Mouse (Mus musculus) midbrain, embryonic 10.5 days (tissue): Measurements from ENCODE around the gene Olfr201. TPM values are rescaled to one million over a fixed set of nuclear protein-coding genes. Genes with fewer than 3 reads are reported as not detected.
"Not testable (repeated sequence)": the region's sequence is repeated elsewhere in the genome, so short reads cannot be mapped to it uniquely, and the experiment has no call there.

Experiments
- DNase-seq: peaks from one replicate; pipeline ENCODE4 v3.0.0-alpha.2; 2017; ENCODE audit warnings: low spot score
- H3K27ac ChIP-seq: fragments of 300-500 bp; sonication (generic); replicated peaks from 2 replicates; pipeline ENCODE4 v1.5.1; 2016; ENCODE audit warnings: mild to moderate bottlenecking
- H3K27me3 ChIP-seq: fragments of 300-500 bp; sonication (generic); 2 replicates; pipeline ENCODE4 v1.6.1; 2016; ENCODE audit warnings: low read depth, mild to moderate bottlenecking; ENCODE audit not compliant: poor library complexity, severe bottlenecking
- H3K36me3 ChIP-seq: fragments of 300-500 bp; sonication (generic); 2 replicates; pipeline ENCODE4 v1.6.1; 2016; ENCODE audit warnings: mild to moderate bottlenecking, moderate library complexity
- H3K4me1 ChIP-seq: fragments of 300-500 bp; sonication (generic); 2 replicates; pipeline ENCODE4 v1.6.1; 2016
- H3K4me3 ChIP-seq: fragments of 300-500 bp; sonication (generic); 2 replicates; pipeline ENCODE4 v1.5.1; 2016; ENCODE audit warnings: mild to moderate bottlenecking, moderate library complexity
- H3K9me3 ChIP-seq: fragments of 300-500 bp; sonication (generic); replicated peaks from 2 replicates; pipeline ENCODE4 v1.6.1; 2016; ENCODE audit warnings: mild to moderate bottlenecking
- WGBS: fragments of 180-500 bp; shearing (Covaris S2); methylation state at CpG from one replicate; pipeline ENCODE4 v1.1.7; 2016; 5-methylcytosine and 5-hydroxymethylcytosine counted together
- polyA plus RNA-seq: library from polyadenylated mRNA; unstranded; fragments of >200 nt; fragmentation: Nextera tagmentation; extraction: Ambion mirVana; gene quantifications from 2 replicates; pipeline ENCODE4 v1.2.1, GENCODE M21; 2016

Gene Olfr201
- polyA plus RNA-seq: 0.09 TPM in 1 of 2 replicates, not detected in the other

DNA sequence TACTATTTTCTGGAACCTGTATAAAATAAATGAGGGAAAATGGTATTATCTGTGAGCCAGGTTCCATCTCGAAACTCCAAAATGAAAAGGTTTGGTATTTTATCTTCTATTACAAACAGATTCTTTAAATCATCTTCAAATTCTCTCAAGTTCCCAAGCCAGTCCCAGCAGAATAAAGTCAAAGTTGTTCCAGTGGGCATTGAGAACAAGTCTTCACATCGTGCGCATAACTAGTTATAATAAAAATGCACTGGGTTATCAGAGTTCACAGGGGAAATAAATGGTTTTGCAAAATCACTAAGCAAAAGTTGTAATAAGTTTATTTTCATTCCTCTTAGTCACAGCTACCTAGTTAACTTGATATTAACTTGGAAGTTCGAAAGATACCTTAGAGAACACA, at the start of gene Olfr201:
Gene Olfr201 (minus strand): TSS at position 101 of the 400 bp plus-strand sequence.
- not testable (repeated sequence) for H3K27ac ChIP-seq, H3K4me3 ChIP-seq, H3K27me3 ChIP-seq, H3K9me3 ChIP-seq, DNase-seq, H3K36me3 ChIP-seq, H3K4me1 ChIP-seq
- 93% methylated on average over 4 of the region's 4 CpGs for WGBS

DNA sequence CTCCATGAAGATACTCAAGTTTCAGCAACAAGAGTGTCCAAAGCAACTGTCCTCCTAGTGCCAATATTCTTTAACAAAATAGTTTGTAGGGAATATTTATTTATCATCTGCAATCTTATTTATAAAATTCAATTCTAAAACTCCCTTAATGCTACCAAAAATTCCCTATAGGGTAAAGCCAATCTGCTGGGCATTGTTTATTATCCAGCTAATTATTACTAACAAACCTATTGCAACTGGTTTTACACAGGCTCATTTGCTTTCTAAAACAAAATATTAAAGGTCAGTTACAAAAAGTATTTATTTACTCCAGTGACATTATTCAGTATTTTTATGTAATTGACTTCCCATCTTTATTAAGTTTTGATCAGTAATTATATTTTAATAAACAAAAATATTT, 45.7 kb upstream of the Olfr201 start, which contains the start of gene Olfr204:
Gene Olfr204 (minus strand): TSS at position 101 of the 400 bp plus-strand sequence.
- DNase-seq: no peak
- Histone ChIP-seq H3K36me3 (no peaks in the 10 kb centered on the region), H3K9me3 (no peaks in the 10 kb centered on the region), H3K27ac (no peak within 1 kb of the TSS), H3K27me3 (no peaks in the 10 kb centered on the region), H3K4me1 (no peaks in the 10 kb centered on the region), H3K4me3 (no peak within 1 kb of the TSS)

DNA sequence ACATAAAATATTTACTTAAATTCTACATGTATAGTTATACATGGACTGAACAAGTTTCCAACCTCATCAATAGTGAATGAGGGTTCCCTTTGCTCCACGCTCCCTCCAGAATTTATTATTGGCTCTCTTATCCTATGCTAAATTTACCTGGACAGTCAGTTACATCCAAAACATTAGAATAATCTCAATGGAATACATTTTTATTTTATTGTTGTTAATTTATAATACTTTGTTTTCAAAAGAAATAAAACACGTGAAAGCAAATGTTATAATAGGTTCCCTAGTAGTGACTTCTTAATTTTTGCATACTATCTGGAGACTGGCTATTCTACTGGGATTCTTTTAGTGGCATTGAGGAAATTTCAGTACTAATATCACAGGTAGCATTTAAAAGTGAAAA, 26.1 kb upstream of the Olfr201 start, which contains the start of gene Olfr203:
Gene Olfr203 (plus strand): TSS at position 301 of the 400 bp plus-strand sequence.
- WGBS: 86% methylated on average over 2 of the region's 2 CpGs
- no peak within 1 kb of the TSS for H3K4me3 ChIP-seq
- H3K36me3 ChIP-seq: no peaks in the 10 kb centered on the region
- DNase-seq: no peak
- no peak within 1 kb of the TSS for H3K27ac ChIP-seq
- H3K4me1 ChIP-seq: no peaks in the 10 kb centered on the region
- no peaks in the 10 kb centered on the region for H3K27me3 ChIP-seq
- no peaks in the 10 kb centered on the region for H3K9me3 ChIP-seq

DNA sequence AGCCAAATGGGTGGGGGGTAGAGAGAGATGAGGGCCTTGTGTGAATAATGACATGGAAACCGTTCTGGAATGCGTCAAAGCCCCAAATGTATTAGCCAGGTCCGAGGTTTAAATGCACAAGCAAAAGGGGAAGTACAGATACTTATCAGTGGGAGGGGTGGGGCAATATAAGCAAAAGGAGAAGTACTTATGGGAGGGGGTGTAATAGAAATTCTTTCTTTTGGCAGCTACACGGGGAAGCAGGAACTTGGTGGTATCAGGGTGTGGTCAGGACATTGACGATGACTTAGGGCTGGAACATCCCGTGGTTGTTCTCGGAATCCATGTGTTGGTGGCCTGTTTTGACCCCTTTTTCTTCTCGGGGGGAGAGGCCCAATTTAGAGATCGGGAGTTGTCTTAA, 15.1 kb upstream of the Olfr201 start:
- H3K27me3 ChIP-seq, H3K27ac ChIP-seq, H3K9me3 ChIP-seq, H3K36me3 ChIP-seq, H3K4me1 ChIP-seq, DNase-seq, H3K4me3 ChIP-seq: not testable (repeated sequence)
- WGBS: 86% methylated on average over 9 of the region's 9 CpGs

DNA sequence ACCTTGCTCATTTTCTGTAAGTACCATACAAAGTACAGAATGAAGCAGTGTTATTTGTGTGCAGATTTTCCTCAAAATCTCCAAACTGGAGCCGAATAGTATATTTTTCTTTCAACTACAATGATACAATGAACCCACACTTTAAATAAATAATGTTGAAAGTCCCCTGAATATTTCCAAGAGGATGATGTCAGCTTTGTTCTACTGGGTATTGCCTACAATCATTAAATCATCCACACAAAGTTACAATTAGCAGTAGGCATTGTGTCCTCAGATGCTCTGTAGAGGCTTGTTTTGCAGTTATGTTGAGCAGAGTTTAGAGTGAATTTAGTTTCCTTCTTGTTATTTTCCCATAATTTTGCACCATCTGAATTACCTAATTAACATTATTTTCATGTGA, 14.3 kb upstream of the Olfr201 start, which contains the start of gene Olfr202:
Gene Olfr202 (minus strand): TSS at position 101 of the 400 bp plus-strand sequence.
- Histone ChIP-seq H3K4me1 (no peaks in the 10 kb centered on the region), H3K27ac (no peak within 1 kb of the TSS), H3K27me3 (no peaks in the 10 kb centered on the region), H3K9me3 (no peaks in the 10 kb centered on the region), H3K4me3 (no peak within 1 kb of the TSS), H3K36me3 (no peaks in the 10 kb centered on the region)
- DNase-seq: no peak
- 89% methylated on average over 1 of the region's 1 CpGs for WGBS

DNA sequence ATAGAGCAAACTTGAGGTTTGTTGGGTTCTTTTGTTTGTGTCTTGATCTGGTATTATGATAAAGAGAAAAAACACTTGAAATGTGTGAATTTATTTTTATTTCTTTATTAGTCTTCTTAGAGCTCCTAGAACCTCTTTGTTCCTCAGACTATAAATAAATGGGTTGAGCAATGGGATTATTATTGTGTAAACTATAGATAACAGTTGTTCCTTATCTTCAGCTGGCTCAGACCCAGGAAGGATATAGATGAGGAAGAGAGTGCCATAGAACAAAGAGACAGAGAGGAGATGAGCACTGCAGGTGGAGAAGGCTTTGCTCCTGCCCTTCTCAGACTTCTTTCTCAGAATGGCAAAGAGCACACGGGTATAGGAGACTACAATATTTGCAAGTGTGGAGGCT, 11.0 kb upstream of the Olfr201 start:
- WGBS: 80% methylated on average over 1 of the region's 1 CpGs
- DNase-seq: no peak
- no peaks in the 10 kb centered on the region for H3K36me3 ChIP-seq
- no peaks in the 10 kb centered on the region for H3K4me1 ChIP-seq
- no peaks in the 10 kb centered on the region for H3K27me3 ChIP-seq
- H3K27ac ChIP-seq: no peak overlapping the region
- H3K9me3 ChIP-seq: no peaks in the 10 kb centered on the region
- no peak overlapping the region for H3K4me3 ChIP-seq

DNA sequence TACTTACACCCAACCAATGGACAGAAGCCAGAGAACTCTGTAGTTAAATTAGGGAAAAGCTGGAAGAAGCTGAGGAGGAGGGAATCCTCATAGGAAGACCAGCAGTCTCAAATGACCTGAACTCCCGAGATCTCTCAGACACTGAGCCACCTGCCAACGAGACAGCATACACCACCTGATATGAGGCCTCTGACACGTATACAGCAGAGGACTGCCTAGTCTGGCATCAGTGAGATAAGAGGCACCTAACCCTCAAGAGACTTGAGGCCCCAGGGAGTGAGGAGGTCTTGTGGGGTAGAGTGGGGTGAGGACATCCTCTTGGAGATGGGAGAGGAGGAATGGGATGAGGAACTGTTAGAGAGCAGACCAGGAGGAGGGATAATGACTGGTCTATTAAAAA, 8.1 kb upstream of the Olfr201 start:
- no peaks in the 10 kb centered on the region for H3K27me3 ChIP-seq
- no peak overlapping the region for H3K27ac ChIP-seq
- H3K36me3 ChIP-seq: no peaks in the 10 kb centered on the region
- DNase-seq: no peak
- no peaks in the 10 kb centered on the region for H3K4me1 ChIP-seq
- no peak overlapping the region for H3K4me3 ChIP-seq
- H3K9me3 ChIP-seq: no peaks in the 10 kb centered on the region
- WGBS: 86% methylated on average over 3 of the region's 3 CpGs

DNA sequence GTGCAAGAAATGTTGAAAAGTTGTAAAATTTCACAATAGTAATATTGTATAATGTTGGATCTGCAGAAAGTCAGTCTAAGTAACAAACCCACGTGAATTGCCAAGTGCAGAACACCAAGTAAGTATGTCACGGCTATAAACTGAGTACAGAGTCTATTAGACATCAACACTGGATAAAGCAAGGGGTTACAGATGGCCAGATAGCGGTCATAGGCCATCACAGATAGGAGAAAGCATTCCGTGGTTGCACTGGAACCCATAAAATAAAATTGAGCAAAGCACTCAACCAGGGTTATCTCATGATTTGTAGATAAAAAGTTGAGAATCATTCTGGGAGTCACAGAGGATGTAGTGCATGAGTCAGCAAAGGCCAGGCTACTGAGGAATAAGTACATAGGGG, 3.3 kb downstream of the Olfr201 start:
- H3K27me3 ChIP-seq, H3K36me3 ChIP-seq, DNase-seq, H3K4me3 ChIP-seq, H3K27ac ChIP-seq, H3K9me3 ChIP-seq, H3K4me1 ChIP-seq: not testable (repeated sequence)
- 82% methylated on average over 4 of the region's 4 CpGs for WGBS

DNA sequence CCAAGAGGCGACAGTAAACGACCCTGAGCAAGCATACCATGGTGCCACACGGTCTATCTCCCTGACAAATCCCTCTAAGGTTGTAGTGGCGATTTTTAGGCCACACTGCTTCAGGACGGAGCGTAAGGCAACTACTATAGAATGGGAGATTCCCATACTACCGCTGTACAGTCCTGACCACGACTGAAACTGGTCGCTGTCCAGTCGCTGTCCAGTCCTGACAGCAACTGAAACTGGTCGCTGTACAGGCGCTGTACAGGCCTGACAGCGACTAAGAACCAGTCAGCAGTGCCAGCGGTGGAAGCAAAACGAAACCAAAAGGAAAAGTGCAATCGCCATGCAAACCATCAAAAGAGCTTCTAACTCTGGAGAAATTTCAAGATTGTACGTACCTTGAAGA, 22.7 kb downstream of the Olfr201 start:
- H3K4me1 ChIP-seq: no peaks in the 10 kb centered on the region
- no peaks in the 10 kb centered on the region for H3K27me3 ChIP-seq
- 91% methylated on average over 17 of the region's 17 CpGs for WGBS
- no peak for DNase-seq
- 0 out of 2 replicates have a peak, but pooled peaks cover 14% of the 10 kb centered on the region for H3K9me3 ChIP-seq
- H3K36me3 ChIP-seq: no peaks in the 10 kb centered on the region
- H3K27ac ChIP-seq: no peak overlapping the region
- H3K4me3 ChIP-seq: no peak overlapping the region

DNA sequence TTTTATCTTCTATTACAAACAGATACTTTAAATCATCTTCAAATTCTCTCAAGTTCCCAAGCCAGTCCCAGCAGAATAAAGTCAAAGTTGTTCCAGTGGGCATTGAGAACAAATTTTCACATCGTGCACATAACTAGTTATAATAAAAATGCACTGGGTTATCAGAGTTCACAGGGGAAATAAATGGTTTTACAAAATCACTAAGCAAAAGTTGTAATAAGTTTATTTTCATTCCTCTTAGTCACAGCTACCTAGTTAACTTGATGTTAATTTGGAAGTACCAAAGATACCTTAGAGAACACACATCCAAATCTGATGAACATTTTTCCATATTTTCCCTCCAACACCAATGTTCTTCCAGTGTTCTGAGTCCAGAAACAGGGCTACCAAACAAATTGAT, 52.8 kb downstream of the Olfr201 start, which contains the start of gene Olfr199:
Gene Olfr199 (minus strand): TSS at position 101 of the 400 bp plus-strand sequence.
- H3K36me3 ChIP-seq, H3K27me3 ChIP-seq, H3K27ac ChIP-seq, H3K4me1 ChIP-seq, DNase-seq, H3K4me3 ChIP-seq, H3K9me3 ChIP-seq: not testable (repeated sequence)
- WGBS: 83% methylated on average over 1 of the region's 1 CpGs

DNA sequence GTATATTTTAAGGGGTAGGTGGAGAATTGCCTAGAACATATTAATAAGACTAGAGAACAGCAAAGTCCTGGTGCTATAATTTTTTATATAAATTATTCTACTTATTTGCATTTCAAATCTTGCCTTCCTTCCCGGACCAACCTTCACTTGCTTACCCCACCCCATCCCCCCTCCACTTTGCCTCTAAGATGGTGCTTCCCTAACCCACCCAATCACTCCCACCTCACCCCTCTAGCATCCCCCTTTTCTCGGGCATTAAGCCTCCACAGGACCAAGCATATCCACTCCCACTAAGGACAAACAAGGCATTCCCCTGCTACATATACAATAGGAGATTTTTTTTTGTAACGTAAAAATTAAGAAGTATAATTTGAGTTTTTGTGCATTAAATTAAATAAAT, 54.6 kb downstream of the Olfr201 start:
- not testable (repeated sequence) for H3K36me3 ChIP-seq, H3K4me1 ChIP-seq, H3K9me3 ChIP-seq, DNase-seq, H3K4me3 ChIP-seq, H3K27ac ChIP-seq, H3K27me3 ChIP-seq
- 82% methylated on average over 3 of the region's 3 CpGs for WGBS
